Mouse (Mus musculus): Measurements from ENCODE around the gene Dcaf17.

Gene Dcaf17

GRCm38 (mm10) chr2:71055300-71056114, at the start of gene Dcaf17, which contains the start of gene Mettl8:
Gene Dcaf17, plus strand, starts transcription at chr2:71055328.
Gene Mettl8, minus strand, starts transcription at chr2:71055583.
- peak; percentile 99 for DNase-seq (ENCODE audit: low read depth, low spot score)

GRCm38 (mm10) chr2:71011816-71012215, 43.3 kb upstream of the Dcaf17 start:
- DNase-seq (ENCODE audit: low read depth, low spot score): no peak

GRCm38 (mm10) chr2:71013521-71013920, 41.6 kb upstream of the Dcaf17 start:
- DNase-seq (ENCODE audit: low read depth, low spot score): no peak

GRCm38 (mm10) chr2:71019277-71019676, 35.9 kb upstream of the Dcaf17 start:
- no peak for DNase-seq (ENCODE audit: low read depth, low spot score)

- DNase-seq (ENCODE audit: low read depth, low spot score): no peak
Measured at GRCm38 (mm10) chr2:71019704-71020375, 35.3 kb upstream of the Dcaf17 start.

GRCm38 (mm10) chr2:71020674-71021073, 34.5 kb upstream of the Dcaf17 start:
- no peak for DNase-seq (ENCODE audit: low read depth, low spot score)

- peak; percentile 67 for DNase-seq (ENCODE audit: low read depth, low spot score)
Measured at GRCm38 (mm10) chr2:71022991-71023390, 32.1 kb upstream of the Dcaf17 start.

- DNase-seq (ENCODE audit: low read depth, low spot score): no peak
Measured at GRCm38 (mm10) chr2:71023986-71024385, 31.1 kb upstream of the Dcaf17 start.

GRCm38 (mm10) chr2:71025576-71026315, 29.4 kb upstream of the Dcaf17 start:
- no peak for DNase-seq (ENCODE audit: low read depth, low spot score)

GRCm38 (mm10) chr2:71026787-71027186, 28.3 kb upstream of the Dcaf17 start:
- DNase-seq (ENCODE audit: low read depth, low spot score): no peak

GRCm38 (mm10) chr2:71027631-71028030, 27.5 kb upstream of the Dcaf17 start:
- DNase-seq (ENCODE audit: low read depth, low spot score): no peak

- DNase-seq (ENCODE audit: low read depth, low spot score): no peak
Measured at GRCm38 (mm10) chr2:71030663-71031062, 24.5 kb upstream of the Dcaf17 start.

GRCm38 (mm10) chr2:71031973-71032794, 22.9 kb upstream of the Dcaf17 start:
- DNase-seq (ENCODE audit: low read depth, low spot score): peak; percentile 86

GRCm38 (mm10) chr2:71033014-71033413, 22.1 kb upstream of the Dcaf17 start:
- no peak for DNase-seq (ENCODE audit: low read depth, low spot score)

- no peak for DNase-seq (ENCODE audit: low read depth, low spot score)
Measured at GRCm38 (mm10) chr2:71033987-71034386, 21.1 kb upstream of the Dcaf17 start.

- no peak for DNase-seq (ENCODE audit: low read depth, low spot score)
Measured at GRCm38 (mm10) chr2:71037447-71037846, 17.7 kb upstream of the Dcaf17 start.

GRCm38 (mm10) chr2:71039522-71040121, 15.5 kb upstream of the Dcaf17 start:
- DNase-seq (ENCODE audit: low read depth, low spot score): peak; percentile 55

- DNase-seq (ENCODE audit: low read depth, low spot score): no peak
Measured at GRCm38 (mm10) chr2:71046151-71046550, 9.0 kb upstream of the Dcaf17 start.

GRCm38 (mm10) chr2:71046751-71047320, 8.3 kb upstream of the Dcaf17 start:
- DNase-seq (ENCODE audit: low read depth, low spot score): no peak

- no peak for DNase-seq (ENCODE audit: low read depth, low spot score)
Measured at GRCm38 (mm10) chr2:71048896-71049295, 6.2 kb upstream of the Dcaf17 start.

- no peak for DNase-seq (ENCODE audit: low read depth, low spot score)
Measured at GRCm38 (mm10) chr2:71050511-71050910, 4.6 kb upstream of the Dcaf17 start.

All from A20 (cell line).